Mouse (Mus musculus) ES-E14 (cell line): ENCODE data around the gene Atp1a1.

Experiments
- CHD2 ChIP-seq: IDR thresholded peaks from 2 replicates; pipeline ENCODE4 v1.6.1; 2014; ENCODE audit warnings: mild to moderate bottlenecking, low read depth, low read length, inconsistent platforms
- HCFC1 ChIP-seq: IDR thresholded peaks from 2 replicates; pipeline ENCODE4 v1.6.1; 2012; ENCODE audit warnings: low read length, inconsistent platforms, borderline replicate concordance; ENCODE audit not compliant: insufficient read depth
- MAFK ChIP-seq: IDR thresholded peaks from 2 replicates; pipeline ENCODE4 v1.6.1; 2014; ENCODE audit warnings: mild to moderate bottlenecking, low read depth, low read length, inconsistent platforms; ENCODE audit not compliant: insufficient read depth
- ZC3H11A ChIP-seq: IDR thresholded peaks from 2 replicates; pipeline ENCODE4 v1.6.1; 2012; ENCODE audit warnings: low read depth, mild to moderate bottlenecking, inconsistent platforms, low read length, borderline replicate concordance
- ZNF384 ChIP-seq: IDR thresholded peaks from 2 replicates; pipeline ENCODE4 v1.6.1; 2012; ENCODE audit warnings: low read depth, low read length, inconsistent platforms

DNA sequence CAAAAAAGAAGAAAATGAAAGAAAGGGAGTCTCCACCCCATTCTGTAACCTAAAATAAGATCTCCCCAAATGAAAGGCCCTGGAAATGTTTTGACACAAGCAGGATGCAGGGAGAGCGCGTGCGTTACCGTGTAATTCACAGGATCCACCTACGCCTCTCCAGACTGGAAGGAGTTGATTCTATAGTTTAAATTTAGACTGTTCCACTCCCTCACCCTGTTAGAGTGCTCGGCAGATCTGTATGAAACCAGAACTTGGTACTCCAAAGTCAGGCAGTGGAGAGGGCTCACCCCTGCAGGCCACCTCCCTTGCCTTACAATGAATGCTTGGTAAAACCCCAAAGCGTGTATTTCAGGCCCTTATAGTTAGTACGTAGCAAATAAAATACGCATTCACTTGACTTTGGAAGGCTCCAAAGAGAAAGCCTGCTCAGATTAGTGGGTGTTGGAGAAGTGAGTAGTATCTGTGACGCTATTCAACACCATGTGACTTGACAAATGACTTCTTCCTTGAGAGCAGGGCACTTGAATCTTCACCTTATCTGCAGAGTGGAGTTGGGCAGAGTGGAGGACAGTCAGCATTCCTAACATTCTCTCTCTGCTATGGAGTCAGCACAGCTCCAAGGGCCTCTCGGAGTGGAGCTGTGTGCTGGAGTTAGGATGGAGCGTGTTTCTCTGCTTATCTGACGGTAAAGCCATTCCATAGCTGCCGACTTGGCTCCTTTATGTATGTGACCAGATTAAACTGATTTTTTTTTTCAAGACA is 8.4 kb downstream of the Atp1a1 start:
- no peak for TF ChIP-seq ZC3H11A
- TF ChIP-seq CHD2, result no peak
- no peak for TF ChIP-seq ZNF384
- TF ChIP-seq HCFC1, result no peak
- no peak for TF ChIP-seq MAFK
